Mouse (Mus musculus) telencephalon, adult 2 months (tissue): ENCODE measurements around the gene Larp7.

ENCODE experiments used
- DNase-seq: peaks from one replicate; pipeline ENCODE4 v3.0.0-alpha.2; 2011; ENCODE audit warnings: low read depth, low spot score

Larp7 gene

DNA sequence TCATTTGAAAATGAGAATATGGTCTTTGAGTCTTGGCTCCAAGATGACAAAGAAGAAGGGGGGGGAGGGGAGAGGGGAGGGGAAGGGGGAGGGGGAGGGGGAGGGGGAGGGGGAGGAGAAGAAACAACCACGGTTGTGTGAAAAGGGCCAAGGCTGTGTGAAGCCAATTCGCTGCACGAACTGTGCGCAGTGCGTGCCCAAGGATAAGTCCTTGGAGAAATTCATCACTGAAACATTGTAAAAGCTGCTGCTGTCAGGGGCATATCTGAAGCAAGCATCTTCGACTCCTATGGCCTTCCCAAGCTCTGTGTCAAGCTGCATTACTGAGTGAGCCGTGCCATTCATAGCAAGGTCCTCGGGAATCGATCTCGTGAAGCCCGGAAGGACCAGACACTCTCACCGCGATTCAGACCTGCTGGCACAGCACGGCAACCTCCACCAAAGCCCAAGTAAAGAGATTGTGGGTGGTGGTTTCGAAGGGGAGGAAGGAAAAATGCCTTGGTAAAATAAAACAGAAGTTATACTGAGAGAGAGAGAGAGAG is 40.3 kb downstream of the Larp7 start:
- DNase-seq: no peak

DNA sequence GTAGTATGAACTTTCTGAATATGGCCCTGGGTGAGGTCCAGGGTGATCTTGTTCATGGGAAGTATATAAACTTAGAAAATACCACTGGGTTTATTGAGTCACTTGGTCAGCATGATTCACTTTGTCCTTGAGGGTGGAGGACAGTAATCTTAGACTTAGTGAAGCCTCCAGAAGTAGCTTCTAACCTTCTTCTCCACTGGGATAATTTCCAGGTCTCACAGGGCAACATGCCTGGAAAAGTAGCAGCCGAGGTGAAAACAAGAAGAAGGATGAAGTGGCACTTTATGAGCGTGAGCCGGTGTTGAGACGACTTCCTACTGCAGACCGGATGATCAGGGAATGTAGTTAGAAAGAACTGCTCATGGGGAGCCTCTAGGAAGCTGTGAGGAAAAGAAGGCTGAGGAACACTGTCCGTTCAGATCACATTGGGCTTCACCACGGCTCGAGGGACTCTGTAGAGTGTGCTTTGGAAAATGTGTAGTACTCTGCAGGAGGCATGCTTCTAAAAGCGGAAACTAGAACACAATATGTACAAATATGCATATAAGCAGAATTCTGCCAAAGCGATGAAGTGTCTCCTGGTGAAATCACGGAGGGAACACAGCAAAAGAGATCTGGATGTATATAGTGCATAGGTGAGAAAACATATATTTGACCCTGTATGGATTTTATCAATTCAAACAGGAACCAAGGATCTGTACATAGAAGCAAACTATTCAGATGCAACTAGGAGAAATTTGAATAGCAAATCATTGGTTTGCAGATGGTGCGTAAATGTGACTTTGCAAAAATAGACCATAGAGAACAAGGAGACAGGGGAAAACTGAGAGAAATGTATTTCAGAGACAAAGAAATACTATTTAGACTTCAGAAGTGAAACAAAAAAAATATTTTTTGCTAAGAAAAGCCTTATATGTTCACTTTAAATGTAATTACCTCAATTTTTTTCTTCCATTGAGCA is 41.1 kb downstream of the Larp7 start:
- DNase-seq: no peak

DNA sequence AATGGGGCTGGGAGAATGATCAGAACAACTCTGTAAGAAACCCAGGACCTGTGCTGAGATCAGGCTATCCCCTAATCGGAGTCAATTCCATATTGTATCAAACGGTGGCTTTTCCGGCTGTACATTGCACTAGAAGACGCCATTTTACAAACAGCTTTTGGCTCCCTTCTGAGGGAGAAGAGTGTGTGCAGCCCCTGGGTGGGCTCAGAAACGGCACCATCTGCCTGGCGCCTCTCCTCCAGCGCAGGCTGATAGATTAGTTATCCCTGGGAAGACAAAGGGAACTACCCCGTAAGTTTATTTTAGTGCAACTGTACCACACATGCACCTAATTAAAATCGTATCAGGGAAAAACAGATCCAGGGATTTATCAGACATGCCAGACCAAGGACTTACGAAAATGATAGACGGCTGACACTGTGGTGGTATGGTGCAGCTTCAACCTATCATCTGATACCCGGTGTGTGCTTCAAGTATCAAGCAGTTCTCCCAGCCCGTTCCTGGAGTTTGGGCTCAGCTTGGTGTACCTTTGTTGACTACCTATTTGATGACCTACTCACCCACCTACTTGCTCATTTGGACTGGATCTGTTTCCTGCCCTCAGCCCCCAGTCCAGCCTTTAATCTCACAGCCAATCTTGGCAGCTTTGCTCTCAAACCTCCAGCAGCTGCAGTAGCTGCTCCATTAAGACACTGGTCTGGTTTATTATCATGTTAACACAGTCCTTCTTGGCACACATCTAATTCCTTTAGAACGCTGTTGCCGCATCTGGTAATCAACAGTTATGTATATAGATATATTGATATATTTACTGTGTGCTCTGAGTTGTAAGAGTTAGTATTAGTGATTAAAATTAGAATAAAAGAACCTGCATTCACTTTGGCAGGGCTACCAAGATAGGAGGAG is 45.0 kb downstream of the Larp7 start:
- DNase-seq: no peak

DNA sequence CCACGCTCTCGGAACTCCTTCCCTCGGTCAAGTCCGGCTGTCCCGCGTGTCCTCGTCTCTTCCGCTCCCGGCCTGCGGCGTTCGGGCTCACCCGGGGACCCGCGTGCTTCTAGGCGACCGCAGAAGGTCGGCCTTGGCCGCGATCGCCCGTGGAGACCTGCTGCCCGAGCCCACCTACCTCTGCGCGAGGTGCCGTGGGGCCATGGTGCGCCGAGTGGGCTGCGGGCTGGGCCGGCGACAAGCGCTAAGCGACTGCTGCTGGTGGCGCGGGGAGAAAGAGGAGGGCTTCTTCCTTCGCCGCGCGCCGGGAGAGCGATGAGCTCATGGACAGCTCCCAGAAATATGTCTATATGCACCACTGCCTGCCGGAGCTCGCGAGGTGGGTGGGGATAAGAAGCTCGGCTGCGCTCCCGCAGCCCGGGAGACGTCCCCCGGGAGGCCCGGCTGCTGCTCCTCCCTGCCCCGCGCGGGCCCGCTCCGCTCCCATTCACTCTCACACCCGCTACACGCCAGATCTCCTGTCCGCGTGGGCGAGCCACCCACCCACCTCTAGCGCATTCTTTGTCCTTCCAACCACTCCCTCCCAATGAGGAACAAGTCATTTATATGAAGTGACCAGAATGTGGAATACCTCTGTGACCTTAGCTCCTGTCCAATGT is 54.3 kb downstream of the Larp7 start, which contains the start of gene Ank2:
TSS of gene Ank2 (minus strand) at position 609 of the 659 bp plus-strand sequence.
- peak; percentile 60 for DNase-seq

DNA sequence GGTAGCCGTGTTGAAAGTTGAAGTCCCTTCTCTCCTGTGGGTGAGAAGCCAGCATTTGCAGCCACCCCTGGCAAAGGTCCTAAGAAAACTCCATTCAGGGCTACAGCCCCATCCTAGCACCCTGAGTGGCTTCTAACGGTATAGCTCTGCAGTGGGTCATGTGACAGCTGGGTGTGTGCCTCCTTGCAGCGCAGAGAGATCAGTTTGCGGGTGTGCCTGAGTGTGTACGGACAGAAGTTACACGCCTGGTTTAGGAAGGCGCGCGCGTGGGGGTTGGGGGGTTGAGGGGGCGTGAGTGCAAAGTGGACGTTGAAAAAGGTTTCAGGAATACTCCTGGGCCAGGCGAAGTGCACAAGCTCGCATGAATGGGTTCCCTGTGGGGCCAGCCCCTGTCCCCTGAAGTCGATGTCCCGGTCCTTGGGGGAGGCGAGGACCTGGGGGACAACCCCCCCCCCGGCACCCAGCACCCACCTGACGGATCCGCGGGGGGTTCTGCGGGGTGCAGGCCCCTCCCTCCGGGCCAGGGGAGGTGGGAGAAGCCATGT is 54.9 kb downstream of the Larp7 start:
- DNase-seq: no peak

DNA sequence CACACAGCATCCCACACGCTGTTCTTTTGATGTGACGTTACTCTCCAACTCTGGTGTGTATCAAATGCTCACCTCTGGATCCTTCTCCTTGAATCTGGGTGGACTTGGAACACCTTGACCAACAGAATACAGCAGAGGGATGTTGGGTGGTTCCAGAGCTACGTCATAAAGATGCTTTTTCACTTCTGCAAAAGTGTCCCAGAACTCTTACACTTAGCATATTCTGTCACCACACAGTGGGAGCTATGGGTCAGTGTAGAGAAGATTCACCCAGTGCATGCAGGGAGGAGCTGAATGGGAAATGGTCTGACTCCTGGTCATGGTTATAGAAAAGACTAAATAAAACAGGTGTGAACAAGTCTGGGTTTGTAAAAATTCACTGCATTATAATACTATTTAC is 60.5 kb downstream of the Larp7 start:
- DNase-seq: no peak

DNA sequence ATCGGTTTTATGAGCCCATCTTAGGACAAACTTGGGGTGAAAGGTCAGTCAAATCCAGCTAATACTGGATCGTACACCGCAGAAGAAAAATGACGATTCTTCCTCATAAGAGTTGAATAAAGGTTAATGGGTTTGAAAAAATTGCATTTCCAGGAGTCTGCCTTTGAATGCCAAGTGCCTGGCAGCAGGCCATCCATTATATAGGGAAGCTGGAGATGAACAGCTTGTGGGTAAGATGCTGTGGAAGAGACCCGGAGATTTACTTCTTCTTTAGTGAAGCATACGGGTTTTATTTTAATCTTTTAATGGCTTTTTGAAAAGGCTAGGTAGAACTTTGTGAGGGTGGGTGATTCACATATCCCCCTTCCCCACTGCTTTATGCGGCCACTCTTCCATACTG is 65.8 kb downstream of the Larp7 start:
- DNase-seq: no peak
